In genomic region chr13:92865358-92865757, GRCm38 (mm10) we compare ENCODE assay signal across 20 mouse cellular contexts. TPM values are rescaled to one million over a fixed set of nuclear protein-coding genes. Genes with fewer than 3 reads are reported as not detected.
DNase-seq lines count a peak whose midpoint lies in the region; ATAC-seq and TF ChIP-seq lines count a peak whose summit lies in the region.
"Had no signal": no experiment of that assay in that cellular context is flagged by ENCODE, and none has a peak within 500 bp of the region (broad histone marks: within the 10 kb centered on the region; RNA-seq: fewer than 3 reads in every experiment).

No protein-coding gene starts in this region.

- 53% methylated on average over 7 of the region's 7 CpGs for WGBS in lung, postnatal 0 days
- 75% methylated on average over 7 of the region's 7 CpGs for WGBS in forebrain, embryonic 13.5 days

- H3K27ac ChIP-seq in lung, postnatal 0 days (ENCODE audit: low read length), result no peak overlapping the region
- H3K27ac ChIP-seq in forebrain, embryonic 13.5 days, result no peak overlapping the region
- H3K27ac ChIP-seq: embryonic facial prominence, embryonic 12.5 days; forebrain, embryonic 10.5 days; heart, embryonic 13.5 days; hindbrain, postnatal 0 days; liver, embryonic 13.5 days; midbrain, embryonic 10.5 days; neural tube, embryonic 13.5 days had no signal

- ATAC-seq in lung, postnatal 0 days, result peak; percentile 52
- ATAC-seq in forebrain, embryonic 13.5 days, result no peak
- ATAC-seq: hindbrain, postnatal 0 days had no signal

- no peaks in the 10 kb centered on the region for H3K27me3 ChIP-seq in lung, postnatal 0 days (replicated peaks; ENCODE audit: insufficient read depth, low read length)
- H3K27me3 ChIP-seq in forebrain, embryonic 13.5 days, result no peaks in the 10 kb centered on the region
- H3K27me3 ChIP-seq: embryonic facial prominence, embryonic 12.5 days; heart, embryonic 13.5 days; liver, embryonic 13.5 days; neural tube, embryonic 13.5 days had no signal

- no peak for TF ChIP-seq EP300 in lung, postnatal 0 days (IDR thresholded peaks at IDR 0.05)

- H3K9ac ChIP-seq in lung, postnatal 0 days (replicated peaks; ENCODE audit: low read depth), result no peak overlapping the region
- no peak overlapping the region for H3K9ac ChIP-seq in forebrain, embryonic 13.5 days
- H3K9ac ChIP-seq: embryonic facial prominence, embryonic 12.5 days; heart, embryonic 13.5 days; liver, embryonic 13.5 days; neural tube, embryonic 13.5 days had no signal

- H3K4me1 ChIP-seq in lung, postnatal 0 days (ENCODE audit: insufficient read depth, low read depth, low read length), result no peaks in the 10 kb centered on the region
- H3K4me1 ChIP-seq in forebrain, embryonic 13.5 days, result no peaks in the 10 kb centered on the region
- H3K4me1 ChIP-seq: embryonic facial prominence, embryonic 12.5 days; forebrain, embryonic 10.5 days; liver, embryonic 13.5 days; midbrain, embryonic 10.5 days; neural tube, embryonic 13.5 days had no signal

- H3K4me3 ChIP-seq in lung, postnatal 0 days (ENCODE audit: low read depth, low read length), result no peak overlapping the region
- H3K4me3 ChIP-seq in forebrain, embryonic 13.5 days, result no peak overlapping the region
- H3K4me3 ChIP-seq: embryonic facial prominence, embryonic 12.5 days; forebrain, embryonic 10.5 days; heart, embryonic 13.5 days; liver, embryonic 13.5 days; midbrain, embryonic 10.5 days; neural tube, embryonic 13.5 days had no signal

- no peak overlapping the region for H3K4me2 ChIP-seq in lung, postnatal 0 days (replicated peaks; ENCODE audit: low read depth, low read length)
- no peak overlapping the region for H3K4me2 ChIP-seq in forebrain, embryonic 13.5 days
- H3K4me2 ChIP-seq: embryonic facial prominence, embryonic 12.5 days; heart, embryonic 13.5 days; liver, embryonic 13.5 days; neural tube, embryonic 13.5 days had no signal

- H3K36me3 ChIP-seq in lung, postnatal 0 days (ENCODE audit: insufficient read depth, low read length), result no peaks in the 10 kb centered on the region
- H3K36me3 ChIP-seq in forebrain, embryonic 13.5 days (ENCODE audit: poor library complexity, severe bottlenecking), result no peaks in the 10 kb centered on the region
- H3K36me3 ChIP-seq: embryonic facial prominence, embryonic 12.5 days; forebrain, embryonic 10.5 days; heart, embryonic 13.5 days; liver, embryonic 13.5 days; midbrain, embryonic 10.5 days; neural tube, embryonic 13.5 days had no signal

- DNase-seq in gastrocnemius, postnatal 25 days, result peak; percentile 30
- DNase-seq in gastrocnemius, postnatal 4 days (ENCODE audit: low spot score in 2 of 2), result no peak
- peak; percentile 56 for DNase-seq in lung, postnatal 0 days (ENCODE audit: low spot score)
- DNase-seq in lung, postnatal 4 days, result no peak
- peak; percentile 6 for DNase-seq in embryo, embryonic 11 days
- DNase-seq in skeletal muscle tissue, adult 2 months (ENCODE audit: low read depth, low spot score), result peak; percentile 52
- DNase-seq: cerebellum, adult 9-11 months; heart, postnatal 4 days; kidney, adult 9 months; layer of hippocampus, postnatal 36 days; liver, embryonic 13.5 days; lung, postnatal 10 days; right cerebral cortex, postnatal 14 days had no signal

- H3K9me3 ChIP-seq in lung, postnatal 0 days (ENCODE audit: low read length), result no peaks in the 10 kb centered on the region
- H3K9me3 ChIP-seq in forebrain, embryonic 13.5 days (replicated peaks), result no peaks in the 10 kb centered on the region
- H3K9me3 ChIP-seq: embryonic facial prominence, embryonic 12.5 days; forebrain, embryonic 10.5 days; heart, embryonic 13.5 days; liver, embryonic 13.5 days; midbrain, embryonic 10.5 days; neural tube, embryonic 13.5 days had no signal

- TF ChIP-seq CTCF in lung, postnatal 0 days (IDR thresholded peaks at IDR 0.05), result no peak

RNA-seq across cellular contexts. Expression of gene Mtx3, which starts 20.8 kb away (rescaled TPM):
- total RNA-seq in gastrocnemius, postnatal 25 days (2021), result 1 to 10 TPM; 3.2 to 4.4 TPM
- total RNA-seq in gastrocnemius, postnatal 4 days (2021), result 10 to 100 TPM; 13.7 to 14.9 TPM
- polyA plus RNA-seq in lung, postnatal 0 days (2015; fragmentation: Nextera tagmentation; extraction: Ambion mirVana), result 1.4 and 1.5 TPM in 2 replicates
- polyA plus RNA-seq in forebrain, embryonic 13.5 days (2015; fragmentation: Nextera tagmentation; extraction: Ambion mirVana), result 4.7 and 4.8 TPM in 2 replicates

Comparison
In these comparisons a context has a peak if more than half of its experiments do, and no peak if none do; other contexts are left out.
1. DNase-seq: peak in gastrocnemius, postnatal 25 days (single experiment), lung, postnatal 0 days (single experiment), embryo, embryonic 11 days (single experiment) and skeletal muscle tissue, adult 2 months (single experiment); none in gastrocnemius, postnatal 4 days (0 of 2) and lung, postnatal 4 days (0 of 2).